Mouse (Mus musculus): Measurements from ENCODE around the gene Nfasc. TPM values are rescaled to one million over a fixed set of nuclear protein-coding genes. Genes with fewer than 3 reads are reported as not detected.

Nfasc gene
- polyA plus RNA-seq, 1 experiment from 2014 or later: 5.6 TPM

DNA sequence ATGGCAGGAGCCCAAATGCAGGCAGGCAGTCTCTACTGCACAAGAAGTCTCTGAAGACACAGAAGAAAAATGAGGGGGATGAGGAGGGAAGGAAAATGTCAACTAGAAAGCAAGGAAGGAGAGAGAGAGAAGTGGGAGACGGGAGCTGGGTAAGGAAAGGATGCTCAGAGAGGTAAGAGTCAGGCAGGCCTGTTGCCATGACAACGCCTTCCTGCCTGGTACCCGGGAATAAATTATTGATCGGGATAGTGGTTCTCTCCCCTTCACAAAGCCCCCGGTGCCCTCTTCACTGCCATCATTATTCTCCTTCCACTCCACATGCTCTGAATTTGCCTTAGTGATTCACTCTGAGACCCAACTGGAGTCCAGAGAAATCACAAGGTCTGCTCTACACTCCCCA, 23.4 kb downstream of the Nfasc start:
- ATAC-seq (replicated peaks; ENCODE audit: low FRiP score, low TSS enrichment, low read depth): no peak
- H3K4me3 ChIP-seq (ENCODE audit: low read depth, low read length): no peak overlapping the region
- no peaks in the 10 kb centered on the region for H3K36me3 ChIP-seq (ENCODE audit: control insufficient read depth, insufficient read depth, low read length)
- 73% methylated on average over 5 of the region's 5 CpGs for WGBS
- H3K27ac ChIP-seq (ENCODE audit: low read depth): no peak overlapping the region
- no peaks in the 10 kb centered on the region for H3K27me3 ChIP-seq (replicated peaks; ENCODE audit: control insufficient read depth, insufficient read depth, low read length)
- H3K4me1 ChIP-seq (replicated peaks; ENCODE audit: control insufficient read depth, insufficient read depth, low read length): no peaks in the 10 kb centered on the region
- no peak overlapping the region for H3K4me2 ChIP-seq (ENCODE audit: low read length)
- H3K9ac ChIP-seq (ENCODE audit: low read length): no peak overlapping the region
- H3K9me3 ChIP-seq (ENCODE audit: control insufficient read depth, low read length): no peaks in the 10 kb centered on the region
- no peak for DNase-seq (ENCODE audit: low spot score)

DNA sequence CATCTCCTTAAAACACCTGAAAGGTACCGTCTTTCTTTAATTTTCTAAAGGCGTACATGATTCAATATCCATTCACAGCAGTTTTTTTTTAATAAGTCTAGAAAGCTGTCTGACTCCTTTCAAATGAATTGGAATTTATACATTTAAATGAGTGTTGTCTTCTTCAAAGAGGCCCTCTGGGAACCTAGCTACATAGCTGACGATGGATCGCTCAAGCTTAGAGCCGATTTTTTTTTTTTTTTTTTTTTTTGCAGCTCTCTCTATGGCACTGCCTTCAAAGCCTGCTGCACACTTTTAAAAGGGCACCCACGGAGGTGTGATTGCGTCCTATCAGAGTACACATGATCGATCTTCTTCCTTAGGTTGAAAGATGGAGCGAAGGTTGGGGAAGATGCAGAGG, 26.6 kb downstream of the Nfasc start:
- ATAC-seq (replicated peaks; ENCODE audit: low FRiP score, low TSS enrichment, low read depth) (no peak), DNase-seq (ENCODE audit: low spot score) (no peak)
- no peaks in the 10 kb centered on the region for H3K9me3 ChIP-seq (ENCODE audit: control insufficient read depth, low read length)
- no peak overlapping the region for H3K27ac ChIP-seq (ENCODE audit: low read depth)
- H3K36me3 ChIP-seq (ENCODE audit: control insufficient read depth, insufficient read depth, low read length): no peaks in the 10 kb centered on the region
- no peaks in the 10 kb centered on the region for H3K27me3 ChIP-seq (replicated peaks; ENCODE audit: control insufficient read depth, insufficient read depth, low read length)
- H3K4me3 ChIP-seq (ENCODE audit: low read depth, low read length): no peak overlapping the region
- 94% methylated on average over 9 of the region's 9 CpGs for WGBS
- no peak overlapping the region for H3K4me2 ChIP-seq (ENCODE audit: low read length)
- no peaks in the 10 kb centered on the region for H3K4me1 ChIP-seq (replicated peaks; ENCODE audit: control insufficient read depth, insufficient read depth, low read length)
- H3K9ac ChIP-seq (ENCODE audit: low read length): no peak overlapping the region

DNA sequence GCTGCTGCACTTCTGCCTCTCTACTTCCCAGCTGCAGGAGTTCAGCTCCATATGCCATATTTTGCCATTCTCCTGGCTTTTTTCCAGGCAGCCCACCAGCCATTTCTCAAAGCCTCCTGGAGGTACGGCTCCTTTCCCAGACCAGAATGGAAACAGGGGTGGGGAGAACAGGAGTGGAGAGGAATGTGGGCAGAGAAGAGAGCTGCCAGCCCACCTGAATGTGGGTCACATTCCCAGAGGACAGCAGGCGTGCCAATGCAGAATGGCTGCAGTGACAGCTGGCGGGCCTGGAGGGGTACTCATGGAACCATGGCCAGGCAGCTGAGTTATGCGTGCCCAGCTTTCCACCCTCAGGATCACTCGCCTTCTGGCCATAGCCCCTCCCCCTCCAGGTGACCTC, 32.2 kb downstream of the Nfasc start:
- Histone ChIP-seq H3K27me3 (replicated peaks; ENCODE audit: control insufficient read depth, insufficient read depth, low read length) (no peaks in the 10 kb centered on the region), H3K27ac (ENCODE audit: low read depth) (no peak overlapping the region), H3K36me3 (ENCODE audit: control insufficient read depth, insufficient read depth, low read length) (no peaks in the 10 kb centered on the region), H3K9me3 (ENCODE audit: control insufficient read depth, low read length) (no peaks in the 10 kb centered on the region), H3K4me3 (ENCODE audit: low read depth, low read length) (no peak overlapping the region), H3K9ac (ENCODE audit: low read length) (no peak overlapping the region), H3K4me2 (ENCODE audit: low read length) (no peak overlapping the region), H3K4me1 (replicated peaks; ENCODE audit: control insufficient read depth, insufficient read depth, low read length) (no peaks in the 10 kb centered on the region)
- 67% methylated on average over 5 of the region's 5 CpGs for WGBS
- no peak for DNase-seq (ENCODE audit: low spot score)
- ATAC-seq (replicated peaks; ENCODE audit: low FRiP score, low TSS enrichment, low read depth): no peak

GRCm38 (mm10) chr1:132707301-132707700, 34.3 kb downstream of the Nfasc start:
- 52% methylated on average over 8 of the region's 8 CpGs for WGBS
- no peaks in the 10 kb centered on the region for H3K9me3 ChIP-seq (ENCODE audit: control insufficient read depth, low read length)

DNA sequence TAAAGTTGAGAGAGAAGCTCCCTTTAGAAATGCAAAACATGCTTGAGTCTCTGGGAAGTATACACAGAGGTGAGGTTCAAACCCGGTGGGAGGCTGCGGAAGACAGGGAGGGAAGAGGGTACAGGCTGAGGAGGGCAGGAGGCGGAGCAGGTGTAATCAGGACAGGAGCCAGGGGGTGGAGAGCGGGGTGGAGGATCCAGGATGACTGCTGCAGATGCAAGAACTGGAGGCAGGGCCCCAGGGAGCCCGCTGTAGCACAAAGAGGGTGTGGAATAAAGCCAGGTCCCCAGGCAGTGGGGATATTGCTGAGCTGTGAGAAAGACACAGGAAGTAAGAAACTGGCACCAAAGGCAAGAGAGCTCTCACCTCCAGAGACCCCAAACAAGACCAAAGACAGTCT, 38.1 kb downstream of the Nfasc start:
- no peak for DNase-seq (ENCODE audit: low spot score)
- 21% methylated on average over 5 of the region's 5 CpGs for WGBS
- Histone ChIP-seq H3K27me3 (replicated peaks; ENCODE audit: control insufficient read depth, insufficient read depth, low read length) (no peaks in the 10 kb centered on the region), H3K4me3 (ENCODE audit: low read depth, low read length) (no peak overlapping the region), H3K9ac (ENCODE audit: low read length) (no peak overlapping the region), H3K4me2 (ENCODE audit: low read length) (no peak overlapping the region), H3K36me3 (ENCODE audit: control insufficient read depth, insufficient read depth, low read length) (no peaks in the 10 kb centered on the region), H3K4me1 (replicated peaks; ENCODE audit: control insufficient read depth, insufficient read depth, low read length) (no peaks in the 10 kb centered on the region), H3K9me3 (ENCODE audit: control insufficient read depth, low read length) (no peaks in the 10 kb centered on the region), H3K27ac (ENCODE audit: low read depth) (no peak overlapping the region)
- ATAC-seq (replicated peaks; ENCODE audit: low FRiP score, low TSS enrichment, low read depth): no peak

More at GRCm38 (mm10) chr1:132707301-132707700, 34.3 kb downstream of the Nfasc start:
- Histone ChIP-seq H3K4me2 (ENCODE audit: low read length) (no peak overlapping the region), H3K9ac (ENCODE audit: low read length) (no peak overlapping the region), H3K27ac (ENCODE audit: low read depth) (no peak overlapping the region), H3K4me3 (ENCODE audit: low read depth, low read length) (no peak overlapping the region), H3K36me3 (ENCODE audit: control insufficient read depth, insufficient read depth, low read length) (no peaks in the 10 kb centered on the region), H3K27me3 (replicated peaks; ENCODE audit: control insufficient read depth, insufficient read depth, low read length) (no peaks in the 10 kb centered on the region), H3K4me1 (replicated peaks; ENCODE audit: control insufficient read depth, insufficient read depth, low read length) (no peaks in the 10 kb centered on the region)
- no peak for ATAC-seq (replicated peaks; ENCODE audit: low FRiP score, low TSS enrichment, low read depth)
- DNase-seq (ENCODE audit: low spot score): no peak

- WGBS: 73% methylated on average over 4 of the region's 4 CpGs
- no peak overlapping the region for H3K4me2 ChIP-seq (ENCODE audit: low read length)
- H3K9me3 ChIP-seq (ENCODE audit: control insufficient read depth, low read length): no peaks in the 10 kb centered on the region
- no peak for ATAC-seq (replicated peaks; ENCODE audit: low FRiP score, low TSS enrichment, low read depth)
- no peak overlapping the region for H3K27ac ChIP-seq (ENCODE audit: low read depth)
- no peak overlapping the region for H3K4me3 ChIP-seq (ENCODE audit: low read depth, low read length)
- DNase-seq (ENCODE audit: low spot score): no peak
- no peaks in the 10 kb centered on the region for H3K4me1 ChIP-seq (replicated peaks; ENCODE audit: control insufficient read depth, insufficient read depth, low read length)
- no peaks in the 10 kb centered on the region for H3K36me3 ChIP-seq (ENCODE audit: control insufficient read depth, insufficient read depth, low read length)
- no peak overlapping the region for H3K9ac ChIP-seq (ENCODE audit: low read length)
- no peaks in the 10 kb centered on the region for H3K27me3 ChIP-seq (replicated peaks; ENCODE audit: control insufficient read depth, insufficient read depth, low read length)
Observed at GRCm38 (mm10) chr1:132696926-132697325, 44.7 kb downstream of the Nfasc start.

DNA sequence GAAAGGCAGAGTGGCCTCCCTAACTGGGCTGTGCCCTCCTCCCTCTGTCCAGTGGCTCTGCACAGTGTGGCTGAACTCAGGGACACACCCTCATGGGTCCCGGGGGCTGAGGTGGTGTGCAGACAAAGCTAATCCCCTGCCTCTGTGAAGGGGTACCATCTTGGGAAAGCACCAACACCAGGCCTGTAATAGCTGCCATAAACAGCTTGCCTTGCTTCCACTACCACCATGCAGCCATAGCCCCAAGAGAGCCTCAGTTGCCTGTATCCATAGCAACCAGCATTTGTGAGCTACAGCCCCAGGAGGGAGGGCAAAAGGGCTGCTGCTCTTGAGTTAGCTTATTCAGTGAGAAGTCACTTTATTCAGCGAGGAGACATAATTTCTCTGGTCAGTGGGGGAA, 45.4 kb downstream of the Nfasc start:
- no peaks in the 10 kb centered on the region for H3K27me3 ChIP-seq (replicated peaks; ENCODE audit: control insufficient read depth, insufficient read depth, low read length)
- no peaks in the 10 kb centered on the region for H3K4me1 ChIP-seq (replicated peaks; ENCODE audit: control insufficient read depth, insufficient read depth, low read length)
- ATAC-seq (replicated peaks; ENCODE audit: low FRiP score, low TSS enrichment, low read depth) (no peak), DNase-seq (ENCODE audit: low spot score) (no peak)
- H3K27ac ChIP-seq (ENCODE audit: low read depth): no peak overlapping the region
- H3K9ac ChIP-seq (ENCODE audit: low read length): no peak overlapping the region
- no peaks in the 10 kb centered on the region for H3K9me3 ChIP-seq (ENCODE audit: control insufficient read depth, low read length)
- H3K36me3 ChIP-seq (ENCODE audit: control insufficient read depth, insufficient read depth, low read length): no peaks in the 10 kb centered on the region
- WGBS: 13% methylated on average over 2 of the region's 2 CpGs
- H3K4me3 ChIP-seq (ENCODE audit: low read depth, low read length): no peak overlapping the region
- no peak overlapping the region for H3K4me2 ChIP-seq (ENCODE audit: low read length)

DNA sequence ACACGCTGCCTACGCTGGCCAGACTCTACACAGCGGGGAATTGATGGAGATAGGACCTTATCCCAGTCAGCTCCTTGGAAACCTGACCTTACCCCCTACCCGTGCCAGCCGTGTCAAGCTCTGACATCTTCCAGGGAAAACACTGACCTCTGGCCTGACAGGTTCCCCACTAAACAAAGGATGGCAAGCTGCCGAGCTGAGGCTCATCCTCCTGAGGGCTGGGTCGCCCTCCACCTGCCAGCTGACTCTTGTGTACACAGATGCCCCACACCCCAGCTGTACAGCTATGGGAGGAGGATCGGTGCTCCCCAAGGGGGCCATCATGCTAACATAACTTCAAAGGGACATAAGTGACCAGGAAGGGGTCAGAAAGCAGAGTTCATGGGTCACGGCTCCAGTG, 47.6 kb downstream of the Nfasc start:
- Histone ChIP-seq H3K4me3 (ENCODE audit: low read depth, low read length) (no peak overlapping the region), H3K9me3 (ENCODE audit: control insufficient read depth, low read length) (no peaks in the 10 kb centered on the region), H3K4me2 (ENCODE audit: low read length) (no peak overlapping the region), H3K4me1 (replicated peaks; ENCODE audit: control insufficient read depth, insufficient read depth, low read length) (no peaks in the 10 kb centered on the region), H3K9ac (ENCODE audit: low read length) (no peak overlapping the region), H3K36me3 (ENCODE audit: control insufficient read depth, insufficient read depth, low read length) (no peaks in the 10 kb centered on the region), H3K27ac (ENCODE audit: low read depth) (no peak overlapping the region), H3K27me3 (replicated peaks; ENCODE audit: control insufficient read depth, insufficient read depth, low read length) (no peaks in the 10 kb centered on the region)
- WGBS: 28% methylated on average over 9 of the region's 9 CpGs
- ATAC-seq (replicated peaks; ENCODE audit: low FRiP score, low TSS enrichment, low read depth) (no peak), DNase-seq (ENCODE audit: low spot score) (no peak)

DNA sequence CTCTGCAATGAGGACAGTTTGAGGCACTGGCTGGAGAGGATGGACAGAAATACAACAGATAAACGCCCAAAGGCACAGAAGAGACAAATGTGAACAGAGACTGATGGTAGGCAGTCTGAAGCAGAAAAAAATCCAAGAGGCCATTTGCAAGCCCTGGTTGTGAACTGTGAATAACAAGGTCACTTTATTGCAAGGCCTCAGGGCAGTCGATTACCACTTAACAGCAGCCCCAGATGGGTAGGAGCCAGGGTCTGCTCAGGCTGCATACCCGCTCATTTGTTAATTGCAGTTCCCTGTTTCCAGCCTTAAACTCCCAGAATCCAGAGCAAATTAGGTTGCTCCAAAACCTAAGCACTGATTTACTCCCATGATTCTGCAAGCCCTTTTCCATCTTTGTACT, 52.4 kb downstream of the Nfasc start:
- Histone ChIP-seq H3K9me3 (ENCODE audit: control insufficient read depth, low read length) (no peaks in the 10 kb centered on the region), H3K4me2 (ENCODE audit: low read length) (no peak overlapping the region), H3K9ac (ENCODE audit: low read length) (no peak overlapping the region), H3K4me1 (replicated peaks; ENCODE audit: control insufficient read depth, insufficient read depth, low read length) (no peaks in the 10 kb centered on the region), H3K27me3 (replicated peaks; ENCODE audit: control insufficient read depth, insufficient read depth, low read length) (no peaks in the 10 kb centered on the region), H3K36me3 (ENCODE audit: control insufficient read depth, insufficient read depth, low read length) (no peaks in the 10 kb centered on the region), H3K27ac (ENCODE audit: low read depth) (no peak overlapping the region), H3K4me3 (ENCODE audit: low read depth, low read length) (no peak overlapping the region)
- DNase-seq (ENCODE audit: low spot score) (no peak), ATAC-seq (replicated peaks; ENCODE audit: low FRiP score, low TSS enrichment, low read depth) (no peak)
- 43% methylated on average over 3 of the region's 3 CpGs for WGBS
